Mouse (Mus musculus) urinary bladder, adult 2 months (tissue): ENCODE measurements around the gene Slc39a10. TPM values are rescaled to one million over a fixed set of nuclear protein-coding genes. Genes with fewer than 3 reads are reported as not detected.
"Not testable (repeated sequence)": the region's sequence is repeated elsewhere in the genome, so short reads cannot be mapped to it uniquely, and the experiment has no call there.

Experiments used
- DNase-seq: peaks from one replicate; pipeline ENCODE4 v3.0.0; 2022; ENCODE audit warnings: low spot score
- polyA plus RNA-seq: library from polyadenylated mRNA; depleted of rRNA; stranded (reverse); fragments of >200 nt; gene quantifications from 2 replicates; pipeline ENCODE4 v1.2.3, GENCODE M21; 2012

Gene Slc39a10
- polyA plus RNA-seq, 1 experiment: 17.1 TPM

- DNase-seq: no peak
These were observed 28.3 kb downstream of the Slc39a10 start for GRCm38 (mm10) chr1:46864175-46864885.

- DNase-seq: no peak
These were observed 29.2 kb downstream of the Slc39a10 start for GRCm38 (mm10) chr1:46863434-46863833.

- no peak for DNase-seq
These were observed 32.6 kb downstream of the Slc39a10 start for GRCm38 (mm10) chr1:46860082-46860481.

- DNase-seq: no peak
These were observed 34.1 kb downstream of the Slc39a10 start for GRCm38 (mm10) chr1:46858579-46858978.

- no peak for DNase-seq
These were observed 36.2 kb downstream of the Slc39a10 start for GRCm38 (mm10) chr1:46856498-46856897.

- no peak for DNase-seq
These were observed 38.4 kb downstream of the Slc39a10 start for GRCm38 (mm10) chr1:46854036-46854900.

GRCm38 (mm10) chr1:46853317-46854035, 39.2 kb downstream of the Slc39a10 start:
- DNase-seq: peak; percentile 99

- no peak for DNase-seq
These were observed 39.9 kb downstream of the Slc39a10 start for GRCm38 (mm10) chr1:46852600-46853272.

GRCm38 (mm10) chr1:46852216-46852599, 40.4 kb downstream of the Slc39a10 start:
- no peak for DNase-seq

- no peak for DNase-seq
These were observed 41.1 kb downstream of the Slc39a10 start for GRCm38 (mm10) chr1:46851586-46851985.

- no peak for DNase-seq
These were observed 42.9 kb downstream of the Slc39a10 start for GRCm38 (mm10) chr1:46849758-46850157.

GRCm38 (mm10) chr1:46845221-46845620, 47.4 kb downstream of the Slc39a10 start:
- no peak for DNase-seq

GRCm38 (mm10) chr1:46844281-46844680, 48.4 kb downstream of the Slc39a10 start:
- DNase-seq: no peak

- DNase-seq: no peak
These were observed 49.2 kb downstream of the Slc39a10 start for GRCm38 (mm10) chr1:46843406-46843805.

- DNase-seq: no peak
These were observed 60.7 kb downstream of the Slc39a10 start for GRCm38 (mm10) chr1:46831927-46832326.

GRCm38 (mm10) chr1:46830066-46830843, 62.4 kb downstream of the Slc39a10 start:
- DNase-seq: no peak

- no peak for DNase-seq
These were observed 70.2 kb downstream of the Slc39a10 start for GRCm38 (mm10) chr1:46822256-46822972.

- DNase-seq: no peak
These were observed 74.7 kb downstream of the Slc39a10 start for GRCm38 (mm10) chr1:46817934-46818333.

- DNase-seq: not testable (repeated sequence)
These were observed 84.0 kb downstream of the Slc39a10 start for GRCm38 (mm10) chr1:46808630-46809029.

GRCm38 (mm10) chr1:46805074-46805473, 87.6 kb downstream of the Slc39a10 start:
- DNase-seq: no peak
